Mouse (Mus musculus) C2C12 (cell line): ENCODE results near the gene Hoxd11.

Experiments
- CEBPB ChIP-seq: IDR thresholded peaks from one replicate; pipeline ENCODE4 v1.6.1; 2011; ENCODE audit warnings: low read depth, mild to moderate bottlenecking, control low read depth, moderate library complexity
- CTCF ChIP-seq: IDR thresholded peaks from one replicate; pipeline ENCODE4 v1.5.1; 2011; ENCODE audit not compliant: control insufficient read depth, insufficient read depth, insufficient read length
- MAX ChIP-seq: IDR thresholded peaks from one replicate; pipeline ENCODE4 v1.6.1; 2011; ENCODE audit warnings: mild to moderate bottlenecking, control low read depth
- MYOD1 ChIP-seq: IDR thresholded peaks from one replicate; pipeline ENCODE4 v1.6.1; 2011; ENCODE audit warnings: low read depth; ENCODE audit not compliant: control insufficient read depth, insufficient read length
- MYOG ChIP-seq: IDR thresholded peaks from one replicate; pipeline ENCODE4 v1.6.1; 2011; ENCODE audit not compliant: control insufficient read depth, insufficient read length; ENCODE audit errors: extremely low read depth
- USF1 ChIP-seq: IDR thresholded peaks from one replicate; pipeline ENCODE4 v1.6.1; 2011; ENCODE audit warnings: low read depth, mild to moderate bottlenecking, control low read depth, moderate library complexity

GRCm38 (mm10) chr2:74734451-74734850, 55.1 kb downstream of the Hoxd11 start:
- no peak for TF ChIP-seq CTCF
- no peak for TF ChIP-seq MYOD1
- no peak for TF ChIP-seq CEBPB
- no peak for TF ChIP-seq USF1
- TF ChIP-seq MYOG: no peak
- no peak for TF ChIP-seq MAX
